Mouse (Mus musculus) bone marrow macrophage, adult 2 months (primary cell): ENCODE results near the gene Gm43738.

Experiments used
- CTCF ChIP-seq: IDR thresholded peaks from 2 replicates; pipeline ENCODE4 v1.5.1; 2012; ENCODE audit warnings: low read depth, mild to moderate bottlenecking, low read length, moderate library complexity
- POLR2A ChIP-seq: IDR thresholded peaks from 2 replicates; pipeline ENCODE4 v1.6.1; 2012; ENCODE audit warnings: mild to moderate bottlenecking, low read depth, low read length, borderline replicate concordance

GRCm38 (mm10) chr3:89133063-89133450, 32.2 kb upstream of the Gm43738 start:
- TF ChIP-seq CTCF (no peak), POLR2A (no peak)
